Mouse (Mus musculus): ENCODE data around the gene Fignl1. TPM values are rescaled to one million over a fixed set of nuclear protein-coding genes. Genes with fewer than 3 reads are reported as not detected.
A peak's percentile ranks its signal among the peaks of the same experiment; 100 is the strongest.

Fignl1 gene
- 76.3 and 80.5 TPM in 2 replicates for polyA plus RNA-seq (2016; fragmentation: Nextera tagmentation; extraction: Ambion mirVana)

DNA sequence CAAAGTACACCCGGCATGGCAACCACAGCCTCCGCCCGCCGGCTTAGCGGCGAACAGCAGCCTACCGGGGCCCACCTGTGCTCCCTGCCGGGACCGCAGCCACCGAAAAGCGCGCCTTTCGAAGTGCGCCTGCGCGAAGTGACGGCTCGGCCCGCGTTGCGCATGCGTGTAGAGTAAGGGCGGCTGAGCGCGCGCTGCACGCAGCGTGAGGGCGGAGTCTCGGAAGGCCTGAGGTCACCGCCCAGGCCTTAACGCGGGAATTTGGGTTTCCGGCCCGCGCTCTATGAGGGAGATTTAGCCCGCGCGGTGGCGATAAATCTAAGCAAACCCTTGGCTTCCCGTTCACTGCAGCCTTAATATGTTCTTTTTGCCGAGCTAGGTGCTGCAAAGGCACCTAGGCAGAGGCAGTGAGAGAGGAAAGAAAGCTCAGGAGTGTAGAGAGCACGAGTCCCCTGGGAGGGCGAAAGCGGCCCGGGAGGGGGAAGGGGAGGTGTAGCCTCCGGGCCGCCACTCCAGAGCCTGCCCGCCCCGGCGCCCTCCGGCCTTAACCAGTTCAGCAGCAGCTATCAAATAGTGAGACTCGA, at the start of gene Fignl1:
Gene Fignl1 (minus strand): TSS at position 143 of the 584 bp plus-strand sequence.
- Histone ChIP-seq H3K36me3 (replicated peaks) (peaks cover 14% of the 10 kb centered on the region), H3K27me3 (no peaks in the 10 kb centered on the region), H3K9me3 (no peaks in the 10 kb centered on the region), H3K4me3 (replicated peaks) (peak within 1 kb of the TSS; percentile 60), H3K4me1 (peaks cover 13% of the 10 kb centered on the region), H3K27ac (peak within 1 kb of the TSS; percentile 98), H3K4me2 (peak within 1 kb of the TSS; percentile 74), H3K9ac (peak within 1 kb of the TSS; percentile 80)
- under 1% methylated on average over 53 of the region's 53 CpGs for WGBS
- peak; percentile 95 for ATAC-seq (ENCODE audit: low FRiP score)

DNA sequence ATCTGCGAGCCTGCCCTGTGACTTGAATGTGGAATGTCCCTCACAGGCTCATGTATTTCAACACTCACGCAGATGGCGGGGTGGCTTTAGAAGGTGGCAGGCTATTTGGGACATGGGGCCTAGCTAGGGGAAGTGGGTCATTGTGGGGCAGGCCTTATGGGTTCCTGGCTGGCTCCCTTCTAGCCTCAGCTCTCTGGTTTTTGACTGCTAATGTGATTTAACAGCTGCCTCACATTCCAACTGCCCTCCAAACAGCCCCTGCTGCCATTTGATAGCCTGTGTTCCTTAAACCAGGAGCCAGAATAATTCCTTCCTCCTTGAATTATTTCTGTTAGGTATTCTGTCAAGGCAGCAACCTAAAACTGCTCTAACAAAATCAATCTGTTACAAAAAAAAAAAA, 48.2 kb upstream of the Fignl1 start:
- Histone ChIP-seq H3K36me3 (replicated peaks) (no peaks in the 10 kb centered on the region), H3K4me1 (peaks cover 18% of the 10 kb centered on the region), H3K9ac (no peak overlapping the region), H3K27ac (no peak overlapping the region), H3K4me3 (replicated peaks) (no peak overlapping the region), H3K4me2 (no peak overlapping the region), H3K9me3 (peaks cover 3% of the 10 kb centered on the region; the same call in 1 of the 2 replicates), H3K27me3 (no peaks in the 10 kb centered on the region)
- ATAC-seq (ENCODE audit: low FRiP score), result no peak
- WGBS, result 89% methylated on average over 3 of the region's 3 CpGs

DNA sequence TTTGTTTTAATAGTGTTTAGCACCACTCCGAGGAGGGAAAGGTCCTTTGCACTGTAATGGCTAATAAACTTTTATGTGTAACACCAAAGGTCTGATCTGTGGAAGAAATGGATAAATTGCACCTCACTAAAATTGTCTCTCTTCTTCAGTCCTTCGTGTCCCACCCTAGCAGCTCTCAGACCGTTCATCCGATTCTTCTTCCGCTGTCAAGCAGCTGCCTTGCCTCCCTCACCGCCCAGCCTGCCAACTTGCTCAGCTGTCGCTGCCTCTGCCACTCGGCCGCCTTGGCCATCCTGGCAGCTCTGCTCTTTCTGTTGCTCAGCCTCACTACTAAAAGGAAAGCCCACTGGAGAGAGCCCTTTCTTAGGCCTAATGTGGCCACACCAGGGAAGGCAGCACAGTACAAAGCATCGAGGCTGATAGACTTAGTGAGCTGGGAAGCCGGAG, 46.9 kb upstream of the Fignl1 start:
- H3K27me3 ChIP-seq, result no peaks in the 10 kb centered on the region
- H3K4me2 ChIP-seq, result no peak overlapping the region; the same call in 1 of the 2 replicates
- no peak overlapping the region for H3K4me3 ChIP-seq (replicated peaks)
- 31% methylated on average over 11 of the region's 11 CpGs for WGBS
- peaks cover 21% of the 10 kb centered on the region for H3K4me1 ChIP-seq
- peak overlapping the region; percentile 68 for H3K27ac ChIP-seq
- ATAC-seq (ENCODE audit: low FRiP score), result no peak
- no peaks in the 10 kb centered on the region for H3K36me3 ChIP-seq (replicated peaks)
- H3K9me3 ChIP-seq, result peaks cover 3% of the 10 kb centered on the region; the same call in 1 of the 2 replicates
- H3K9ac ChIP-seq, result 0 out of 2 replicates have a peak overlapping the region, but pooled peaks have one; percentile 33

DNA sequence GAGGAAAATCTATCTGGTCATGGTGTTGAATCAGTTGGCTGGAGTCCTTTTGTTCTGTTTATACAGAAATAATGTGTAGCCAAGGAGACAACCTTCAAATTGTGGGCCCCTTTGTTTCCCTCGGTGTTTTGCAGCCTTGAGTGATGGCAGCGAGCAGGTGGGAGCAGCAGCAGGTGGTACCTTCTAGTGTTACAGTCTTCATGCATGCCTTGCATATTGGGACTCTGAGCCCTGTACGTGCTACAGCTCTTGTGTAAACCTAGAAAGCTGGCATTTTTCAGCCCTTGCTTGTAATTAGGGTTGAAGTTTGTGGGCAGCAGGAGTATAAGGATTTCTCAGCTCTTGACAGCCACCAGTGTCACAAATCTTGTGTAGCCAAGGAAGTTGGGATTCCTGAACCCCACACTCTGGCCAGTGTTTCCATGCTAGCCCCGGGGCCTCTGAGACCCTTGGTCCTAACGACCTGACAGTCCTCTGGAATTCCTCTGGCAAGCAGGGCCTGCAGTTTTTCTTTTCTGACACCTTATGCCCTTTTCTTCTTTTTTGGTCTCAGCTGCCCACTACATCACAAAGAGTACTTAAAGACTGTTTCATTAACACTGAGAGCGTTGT, 46.4 kb upstream of the Fignl1 start:
- Histone ChIP-seq H3K4me3 (replicated peaks) (no peak overlapping the region), H3K4me1 (peaks cover 21% of the 10 kb centered on the region), H3K36me3 (replicated peaks) (no peaks in the 10 kb centered on the region), H3K9ac (no peak overlapping the region), H3K27ac (peak overlapping the region; percentile 68), H3K4me2 (no peak overlapping the region; the same call in 1 of the 2 replicates), H3K27me3 (no peaks in the 10 kb centered on the region), H3K9me3 (peaks cover 3% of the 10 kb centered on the region; the same call in 1 of the 2 replicates)
- 22% methylated on average over 6 of the region's 6 CpGs for WGBS
- ATAC-seq (ENCODE audit: low FRiP score), result peak; percentile 54; the same call in 1 of the 2 replicates

DNA sequence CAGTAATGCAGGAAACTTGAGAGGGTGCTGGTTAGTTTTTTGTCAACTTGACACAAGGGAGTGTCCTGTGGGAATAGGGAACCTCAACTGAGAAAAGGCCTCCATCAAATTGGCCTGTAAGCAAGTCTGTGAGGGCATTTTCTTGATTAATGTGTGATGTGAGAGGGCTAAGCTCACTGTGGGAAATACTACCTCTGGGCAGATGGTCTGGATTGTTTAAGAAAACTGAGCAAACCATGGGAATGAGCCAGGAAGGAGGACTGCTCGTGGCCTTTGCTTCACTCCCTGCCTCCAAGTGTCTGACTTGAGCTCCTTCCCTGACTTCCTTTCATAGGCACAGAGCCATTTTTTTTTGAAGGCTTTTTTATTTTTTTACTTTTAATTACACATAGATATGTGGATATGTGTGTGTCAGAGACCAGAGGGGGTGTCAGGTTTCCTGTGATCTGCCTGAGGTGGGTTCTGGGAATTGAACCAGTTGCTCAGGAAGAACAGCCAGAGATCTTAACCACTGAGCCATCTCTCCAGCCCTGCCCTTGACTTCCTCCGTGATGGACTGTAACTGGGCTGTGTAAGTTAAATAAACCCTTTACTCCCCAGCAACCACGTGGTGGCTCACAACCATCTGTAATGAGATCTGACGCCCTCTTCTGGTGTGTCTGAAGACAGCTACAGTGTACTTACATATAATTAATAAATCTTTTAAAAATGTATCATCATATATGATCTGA, 45.1 kb upstream of the Fignl1 start:
- Histone ChIP-seq H3K36me3 (replicated peaks) (no peaks in the 10 kb centered on the region), H3K9me3 (peaks cover 3% of the 10 kb centered on the region; the same call in 1 of the 2 replicates), H3K4me1 (peaks cover 21% of the 10 kb centered on the region), H3K4me2 (no peak overlapping the region), H3K4me3 (replicated peaks) (no peak overlapping the region), H3K27me3 (no peaks in the 10 kb centered on the region), H3K27ac (peak overlapping the region; percentile 13; the same call in 1 of the 2 replicates), H3K9ac (no peak overlapping the region)
- no peak for ATAC-seq (ENCODE audit: low FRiP score)
- WGBS, result 71% methylated on average over 4 of the region's 4 CpGs

DNA sequence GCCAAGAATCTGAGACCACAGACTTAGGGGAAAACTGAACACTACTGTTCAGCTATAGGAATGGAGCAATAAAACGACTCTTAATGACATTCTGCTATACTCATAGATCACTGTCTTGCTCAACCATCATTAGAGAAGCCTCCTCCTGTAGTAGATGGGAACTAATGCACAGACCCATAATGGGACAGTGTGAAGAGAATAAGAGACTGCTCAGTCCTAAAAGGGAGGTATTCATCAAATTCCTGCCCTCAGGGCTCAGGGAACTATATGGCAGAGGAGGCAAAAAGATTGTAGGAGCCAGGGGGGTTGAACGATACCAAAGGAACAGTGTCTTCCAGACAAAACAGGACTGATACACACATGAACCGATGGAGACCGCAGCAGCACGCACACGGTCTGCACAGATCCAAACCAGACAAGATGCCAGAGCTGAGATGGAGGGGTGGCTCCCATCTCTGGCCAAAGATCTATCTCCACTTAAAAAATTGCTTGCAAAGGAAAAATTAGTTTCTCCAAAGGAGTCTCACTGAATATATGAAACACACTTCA, 43.3 kb upstream of the Fignl1 start:
- Histone ChIP-seq H3K4me3 (replicated peaks) (no peak overlapping the region), H3K9ac (no peak overlapping the region), H3K36me3 (replicated peaks) (no peaks in the 10 kb centered on the region), H3K9me3 (peaks cover 3% of the 10 kb centered on the region; the same call in 1 of the 2 replicates), H3K27ac (no peak overlapping the region), H3K4me1 (peaks cover 21% of the 10 kb centered on the region), H3K4me2 (no peak overlapping the region), H3K27me3 (no peaks in the 10 kb centered on the region)
- no peak for ATAC-seq (ENCODE audit: low FRiP score)
- 72% methylated on average over 6 of the region's 6 CpGs for WGBS

DNA sequence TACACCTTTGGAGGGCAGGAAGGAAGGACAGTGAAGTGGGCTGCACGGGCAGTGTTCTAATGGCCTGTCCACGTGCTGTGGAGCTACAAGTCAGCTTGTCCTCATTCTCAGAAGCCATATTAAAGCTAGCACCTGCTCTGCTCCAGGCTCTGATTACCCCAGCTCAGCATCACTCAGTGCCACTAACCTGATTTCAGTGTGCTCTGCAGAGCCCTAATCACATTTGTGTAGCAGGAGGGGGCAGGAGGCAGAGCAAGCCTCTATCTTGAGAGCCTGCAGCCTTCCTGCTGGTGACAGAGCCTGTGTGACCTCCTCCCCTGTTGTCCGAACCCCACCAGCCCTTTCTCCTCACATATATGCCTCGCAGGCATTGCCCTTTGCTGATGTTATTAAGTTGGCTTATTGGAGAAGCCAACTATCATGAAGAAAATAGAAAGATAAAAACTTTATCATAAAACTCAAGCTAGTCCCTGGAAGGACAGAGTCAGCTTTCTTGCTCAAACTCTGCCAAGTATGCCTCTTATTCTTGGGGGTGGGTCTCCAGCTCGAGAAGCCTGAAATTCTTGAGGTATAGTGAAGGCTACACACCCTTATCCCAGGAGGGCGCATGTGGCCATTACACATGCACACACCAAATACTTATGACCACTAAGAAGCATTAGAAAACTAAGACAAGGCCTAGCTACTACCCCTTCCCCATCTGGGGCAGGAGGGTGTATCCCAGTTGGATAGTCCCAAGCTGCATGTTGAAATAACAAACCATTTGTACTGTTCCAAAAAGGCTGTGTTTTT, 41.9 kb upstream of the Fignl1 start:
- no peak overlapping the region for H3K9ac ChIP-seq
- no peaks in the 10 kb centered on the region for H3K27me3 ChIP-seq
- H3K9me3 ChIP-seq, result no peaks in the 10 kb centered on the region
- H3K27ac ChIP-seq, result peak overlapping the region; percentile 51; the same call in 1 of the 2 replicates
- peaks cover 16% of the 10 kb centered on the region for H3K4me1 ChIP-seq
- no peak overlapping the region for H3K4me3 ChIP-seq (replicated peaks)
- H3K4me2 ChIP-seq, result no peak overlapping the region
- H3K36me3 ChIP-seq (replicated peaks), result no peaks in the 10 kb centered on the region
- 67% methylated on average over 6 of the region's 6 CpGs for WGBS
- ATAC-seq (ENCODE audit: low FRiP score), result peak; percentile 40; the same call in 1 of the 2 replicates

DNA sequence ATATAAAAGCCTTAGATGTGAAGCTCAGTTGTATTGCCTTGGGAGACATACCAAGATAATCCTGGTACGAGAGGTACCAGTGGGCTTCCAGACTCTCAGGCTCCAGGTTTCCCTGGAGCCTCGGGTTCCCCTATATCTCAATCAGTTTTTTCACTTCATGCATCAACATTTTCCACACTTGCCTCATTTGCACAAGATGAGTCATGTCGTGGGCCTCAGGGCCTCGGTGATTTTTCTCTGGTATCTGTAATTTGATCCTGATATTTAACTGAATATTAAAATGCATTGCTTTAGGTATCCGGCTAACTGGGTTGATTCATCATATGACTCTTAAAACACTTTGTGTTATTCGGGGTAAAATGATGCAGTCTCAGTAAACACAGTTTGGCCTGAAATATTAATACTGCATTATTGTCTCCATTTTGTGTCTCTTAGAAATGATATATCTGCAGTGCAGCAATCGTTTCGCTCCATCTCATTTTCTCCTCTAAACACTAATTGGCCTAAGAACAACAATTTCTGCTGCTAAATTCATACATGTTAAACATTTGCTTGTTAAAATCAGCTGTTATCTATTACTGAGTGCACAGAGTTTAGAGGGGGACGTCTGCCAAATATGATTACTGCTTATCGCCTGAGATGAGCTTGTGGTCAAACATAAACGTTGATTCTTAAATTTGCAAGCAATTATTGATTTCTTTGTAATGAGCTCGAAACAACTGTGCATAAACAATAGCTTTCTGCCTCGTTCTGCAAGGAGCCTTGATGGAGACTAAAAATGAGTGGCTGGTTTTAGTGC, 41.0 kb upstream of the Fignl1 start:
- no peak overlapping the region for H3K9ac ChIP-seq
- 72% methylated on average over 13 of the region's 13 CpGs for WGBS
- H3K4me2 ChIP-seq, result no peak overlapping the region
- peak overlapping the region; percentile 51; the same call in 1 of the 2 replicates for H3K27ac ChIP-seq
- H3K27me3 ChIP-seq, result no peaks in the 10 kb centered on the region
- no peak overlapping the region for H3K4me3 ChIP-seq (replicated peaks)
- no peaks in the 10 kb centered on the region for H3K36me3 ChIP-seq (replicated peaks)
- no peaks in the 10 kb centered on the region for H3K9me3 ChIP-seq
- H3K4me1 ChIP-seq, result peaks cover 13% of the 10 kb centered on the region
- ATAC-seq (ENCODE audit: low FRiP score), result no peak

DNA sequence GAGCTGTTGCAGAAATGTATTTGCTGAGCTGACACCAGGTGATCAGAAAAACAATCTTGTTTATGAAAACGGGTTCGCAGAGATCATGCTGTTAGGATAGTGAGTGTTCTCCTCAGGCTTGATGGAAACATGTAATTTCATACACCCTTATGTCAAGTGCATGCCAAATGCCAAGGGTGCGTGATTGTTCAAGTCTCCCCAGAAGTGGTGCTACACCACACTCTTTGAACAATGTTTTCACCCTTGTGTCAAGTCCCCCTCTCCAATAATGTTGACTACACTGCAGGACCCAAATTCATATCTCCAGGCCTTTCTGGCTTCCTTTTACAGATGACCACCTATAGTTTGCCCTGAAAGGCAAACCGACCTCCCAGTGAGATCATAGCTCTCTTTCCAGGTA, 39.7 kb upstream of the Fignl1 start:
- WGBS, result 86% methylated on average over 4 of the region's 4 CpGs

DNA sequence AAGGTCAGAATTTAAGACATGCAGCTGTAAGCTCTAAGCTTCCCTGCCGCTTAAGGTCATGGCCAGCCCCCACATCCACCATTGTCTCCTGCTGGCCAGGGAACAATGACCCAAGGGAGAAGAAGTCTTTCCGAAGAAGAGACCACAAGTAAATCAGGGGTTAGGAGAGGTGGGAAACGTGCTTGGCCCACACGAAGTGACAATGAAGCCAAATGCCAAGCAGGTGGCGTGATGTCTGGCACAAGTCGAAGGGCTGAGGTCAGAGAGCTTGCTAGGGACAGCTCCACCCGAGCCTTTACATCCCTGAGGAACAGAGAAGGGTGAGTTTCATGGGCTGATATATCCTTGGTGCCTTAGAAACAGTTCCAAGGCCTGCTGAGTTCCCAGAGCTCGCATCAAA, 36.3 kb upstream of the Fignl1 start:
- Histone ChIP-seq H3K4me2 (no peak overlapping the region), H3K36me3 (replicated peaks) (no peaks in the 10 kb centered on the region), H3K4me1 (peaks cover 12% of the 10 kb centered on the region), H3K27ac (no peak overlapping the region), H3K27me3 (no peaks in the 10 kb centered on the region), H3K4me3 (replicated peaks) (no peak overlapping the region), H3K9ac (no peak overlapping the region), H3K9me3 (no peaks in the 10 kb centered on the region)
- 59% methylated on average over 8 of the region's 8 CpGs for WGBS
- no peak for ATAC-seq (ENCODE audit: low FRiP score)

More for the DNA sequence above, 39.7 kb upstream of the Fignl1 start:
- no peak for ATAC-seq (ENCODE audit: low FRiP score)
- Histone ChIP-seq H3K4me1 (peaks cover 16% of the 10 kb centered on the region), H3K27ac (no peak overlapping the region), H3K27me3 (no peaks in the 10 kb centered on the region), H3K4me2 (no peak overlapping the region), H3K36me3 (replicated peaks) (no peaks in the 10 kb centered on the region), H3K9ac (no peak overlapping the region), H3K4me3 (replicated peaks) (no peak overlapping the region), H3K9me3 (no peaks in the 10 kb centered on the region)

DNA sequence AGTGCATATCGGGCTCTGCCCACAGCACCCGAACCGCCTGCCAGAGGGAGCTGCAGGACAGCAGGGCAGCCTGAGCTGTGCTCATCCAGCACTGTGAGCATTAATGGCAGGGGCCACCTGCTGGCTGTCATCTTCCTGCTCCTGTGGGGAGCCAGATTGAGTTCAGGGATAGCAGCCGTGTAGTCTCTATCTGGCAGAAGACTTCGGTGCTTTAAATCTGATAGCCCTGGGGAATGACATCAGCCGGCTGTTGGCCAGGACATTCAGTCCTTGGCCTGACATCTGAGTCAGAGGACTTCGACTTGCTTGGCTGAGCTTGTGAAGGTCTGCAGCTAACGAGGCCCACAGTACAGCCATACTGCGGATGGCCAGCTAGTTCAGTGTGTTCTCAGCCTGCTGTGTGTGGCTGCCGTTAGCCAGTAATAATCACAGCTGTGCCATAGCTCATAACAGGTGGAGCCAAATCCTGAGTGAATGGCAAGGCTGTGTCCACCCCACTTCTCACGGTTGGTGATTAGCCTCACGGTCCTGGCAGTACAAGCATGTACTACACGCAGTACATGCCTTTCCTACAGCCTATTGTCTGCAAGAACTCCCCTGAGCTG, 35.7 kb upstream of the Fignl1 start:
- H3K4me3 ChIP-seq (replicated peaks), result no peak overlapping the region
- H3K27me3 ChIP-seq, result no peaks in the 10 kb centered on the region
- H3K27ac ChIP-seq, result no peak overlapping the region
- H3K9me3 ChIP-seq, result no peaks in the 10 kb centered on the region
- no peaks in the 10 kb centered on the region for H3K36me3 ChIP-seq (replicated peaks)
- ATAC-seq (ENCODE audit: low FRiP score), result peak; percentile 74
- no peak overlapping the region for H3K9ac ChIP-seq
- H3K4me2 ChIP-seq, result no peak overlapping the region
- WGBS, result 44% methylated on average over 13 of the region's 13 CpGs
- peaks cover 12% of the 10 kb centered on the region for H3K4me1 ChIP-seq
